Mouse (Mus musculus): ENCODE results near the gene Btbd11. TPM values are rescaled to one million over a fixed set of nuclear protein-coding genes. Genes with fewer than 3 reads are reported as not detected.

Gene Btbd11
- 1.7 TPM for polyA plus RNA-seq (2014; fragmentation: Illumina TruSeq; extraction: RNeasy Lipid Tissue Mini Kit (QIAGEN cat#74804); ENCODE audit: low read depth, low replicate concordance)

GRCm38 (mm10) chr10:85386605-85387218 is at the start of gene Btbd11:
Btbd11 (plus strand) TSS chr10:85386814.

Other genes with a start within 250 kb of the Btbd11 start
- gene Cry1, start 201.8 kb upstream of the Btbd11 start, polyA plus RNA-seq (2014; fragmentation: Illumina TruSeq; extraction: RNeasy Lipid Tissue Mini Kit (QIAGEN cat#74804); ENCODE audit: low read depth, low replicate concordance) = 8.3 TPM